Mouse (Mus musculus) MEL (cell line): Measurements from ENCODE around the gene Tfb1m. TPM values are rescaled to one million over a fixed set of nuclear protein-coding genes. Genes with fewer than 3 reads are reported as not detected.

Experiments used
- DNase-seq: peaks from one replicate; pipeline ENCODE4 v3.0.0; 2011; ENCODE audit warnings: low read depth, low spot score
- H3K27ac ChIP-seq: 2 replicates; pipeline ENCODE4 v1.5.1; 2012; ENCODE audit warnings: low read depth, mild to moderate bottlenecking, control low read depth, low read length, moderate library complexity; ENCODE audit not compliant: control insufficient read depth
- H3K27me3 ChIP-seq, 2 experiments: fragments of 150-350 bp in 1 of 2; sonication (generic) in 1 of 2; 2 replicates each; pipeline ENCODE4 v1.6.1; 2012; ENCODE audit warnings: low read length in 2 of 2, mild to moderate bottlenecking in 2 of 2, improper control_type of control experiment in 1 of 2, moderate library complexity in 1 of 2; ENCODE audit not compliant: insufficient read depth in 2 of 2, control insufficient read depth in 1 of 2
- H3K36me3 ChIP-seq, 2 experiments: 2 replicates each; pipeline ENCODE4 v1.6.1; 2012 to 2014; ENCODE audit warnings: low read length in 2 of 2, improper control_type of control experiment in 1 of 2, inconsistent platforms in 1 of 2, mild to moderate bottlenecking in 1 of 2; ENCODE audit not compliant: insufficient read depth in 2 of 2, control insufficient read depth in 1 of 2
- H3K4me1 ChIP-seq, 2 experiments: fragments of 150-350 bp in 1 of 2; sonication (generic) in 1 of 2; 2 replicates each; pipeline ENCODE4 v1.6.1; 2012; ENCODE audit warnings: low read length in 2 of 2, improper control_type of control experiment in 1 of 2, mild to moderate bottlenecking in 1 of 2; ENCODE audit not compliant: insufficient read depth in 2 of 2, control insufficient read depth in 1 of 2
- H3K4me3 ChIP-seq, 2 experiments: fragments of 150-350 bp in 1 of 2; sonication (generic) in 1 of 2; 2 replicates each; pipeline ENCODE4 v1.5.1; 2012; ENCODE audit warnings: low read depth in 2 of 2, low read length in 2 of 2, mild to moderate bottlenecking in 2 of 2, moderate library complexity in 2 of 2, control low read depth in 1 of 2, improper control_type of control experiment in 1 of 2; ENCODE audit not compliant: control insufficient read depth in 1 of 2, insufficient read depth in 1 of 2
- H3K79me2 ChIP-seq: 2 replicates; pipeline ENCODE4 v1.6.1; 2012; ENCODE audit warnings: mild to moderate bottlenecking, low read length, moderate library complexity; ENCODE audit not compliant: control insufficient read depth, poor library complexity, insufficient read depth
- H3K9ac ChIP-seq: 2 replicates; pipeline ENCODE4 v1.6.1; 2012; ENCODE audit warnings: low read depth, mild to moderate bottlenecking, control low read depth, low read length, moderate library complexity; ENCODE audit not compliant: control insufficient read depth, poor library complexity, severe bottlenecking
- H3K9me3 ChIP-seq: fragments of 150-350 bp; sonication (generic); replicated peaks from 2 replicates; pipeline ENCODE4 v1.6.1; 2012; ENCODE audit warnings: mild to moderate bottlenecking, low read length, improper control_type of control experiment, moderate library complexity; ENCODE audit not compliant: insufficient read depth
- CHD2 ChIP-seq: IDR thresholded peaks from 2 replicates; pipeline ENCODE4 v1.6.1; 2011; ENCODE audit warnings: low read length, improper control_type of control experiment
- CTCF ChIP-seq, 3 experiments: IDR thresholded peaks in 2 of 3; conservative IDR thresholded peaks in 1 of 3; 2 replicates each; pipeline ENCODE4 v1.5.1; 2011 to 2012; ENCODE audit warnings: low read length in 3 of 3, low read depth in 2 of 3, mild to moderate bottlenecking in 2 of 3, improper control_type of control experiment in 1 of 3, inconsistent platforms in 1 of 3, mixed read lengths in 1 of 3, moderate library complexity in 1 of 3; ENCODE audit not compliant: control insufficient read depth in 1 of 3, insufficient read depth in 1 of 3, poor library complexity in 1 of 3, severe bottlenecking in 1 of 3
- GABPA ChIP-seq: IDR thresholded peaks from 2 replicates; pipeline ENCODE4 v1.6.1; 2012; ENCODE audit warnings: low read depth, mild to moderate bottlenecking, inconsistent platforms, low read length, improper control_type of control experiment, moderate library complexity
- GATA1 ChIP-seq: IDR thresholded peaks from 2 replicates; pipeline ENCODE4 v1.6.1; 2011; ENCODE audit warnings: low read depth, low read length, improper control_type of control experiment
- KAT2A ChIP-seq: conservative IDR thresholded peaks from 2 replicates; pipeline ENCODE4 v1.6.1; 2012; ENCODE audit warnings: low read depth, low read length, improper control_type of control experiment, inconsistent platforms
- NELFE ChIP-seq: IDR thresholded peaks from 2 replicates; pipeline ENCODE4 v1.6.1; 2011; ENCODE audit warnings: low read depth, low read length, improper control_type of control experiment
- NRF1 ChIP-seq: IDR thresholded peaks from 2 replicates; pipeline ENCODE4 v1.6.1; 2014; ENCODE audit warnings: low read depth, mild to moderate bottlenecking, inconsistent platforms, low read length, improper control_type of control experiment, moderate library complexity; ENCODE audit not compliant: poor library complexity, insufficient read depth, severe bottlenecking
- POLR2AphosphoS2 ChIP-seq: IDR thresholded peaks from 2 replicates; pipeline ENCODE4 v1.6.1; 2011; ENCODE audit warnings: low read length, improper control_type of control experiment
- RAD21 ChIP-seq: IDR thresholded peaks from 2 replicates; pipeline ENCODE4 v1.6.1; 2011; ENCODE audit warnings: mild to moderate bottlenecking, low read depth, low read length, improper control_type of control experiment
- SMC3 ChIP-seq: IDR thresholded peaks from 2 replicates; pipeline ENCODE4 v1.6.1; 2011; ENCODE audit warnings: low read depth, low read length, improper control_type of control experiment
- UBTF ChIP-seq: IDR thresholded peaks from 2 replicates; pipeline ENCODE4 v1.6.1; 2012; ENCODE audit warnings: low read depth, mild to moderate bottlenecking, inconsistent platforms, low read length, improper control_type of control experiment, moderate library complexity, borderline replicate concordance; ENCODE audit not compliant: insufficient read depth
- USF1 ChIP-seq: IDR thresholded peaks from 2 replicates; pipeline ENCODE4 v1.6.1; 2014; ENCODE audit warnings: low read depth, mild to moderate bottlenecking, inconsistent platforms, low read length, improper control_type of control experiment, moderate library complexity
- USF2 ChIP-seq, 2 experiments: IDR thresholded peaks; 2 replicates each; pipeline ENCODE4 v1.6.1; 2011 to 2012; ENCODE audit warnings: improper control_type of control experiment in 2 of 2, low read length in 2 of 2, borderline replicate concordance in 1 of 2, inconsistent platforms in 1 of 2, low read depth in 1 of 2, mild to moderate bottlenecking in 1 of 2; ENCODE audit not compliant: insufficient read depth in 1 of 2
- ZKSCAN1 ChIP-seq: IDR thresholded peaks from 2 replicates; pipeline ENCODE4 v1.6.1; 2012; ENCODE audit warnings: low read depth, mild to moderate bottlenecking, inconsistent platforms, low read length, improper control_type of control experiment, moderate library complexity
- ZNF384 ChIP-seq: IDR thresholded peaks from 2 replicates; pipeline ENCODE4 v1.6.1; 2012; ENCODE audit warnings: low read depth, mild to moderate bottlenecking, inconsistent platforms, low read length, improper control_type of control experiment
- polyA plus RNA-seq, 2 experiments: library from polyadenylated mRNA; stranded (reverse) in 1 of 2; unstranded in 1 of 2; fragments of >175 nt in 1 of 2; fragments of >200 nt in 1 of 2; gene quantifications; 2 replicates each; pipeline versions ENCODE4 v1.2.1 to v1.2.4; 2012; ENCODE audit warnings: low replicate concordance in 2 of 2, low read depth in 1 of 2; ENCODE audit not compliant: insufficient read length in 2 of 2, insufficient read depth in 1 of 2, missing spikeins in 1 of 2
- total RNA-seq: library from RNA; depleted of rRNA; stranded (reverse); fragments of 300-350 nt; gene quantifications from 2 replicates; pipeline ENCODE4 v1.2.3, GENCODE M21; 2012

Gene Tfb1m
- total and polyA plus RNA-seq, 3 experiments = 9.2 to 13.6 TPM; not detected in 1

- Histone ChIP-seq H3K4me3 (no peak overlapping the region), H3K79me2 (no peaks in the 10 kb centered on the region), H3K9me3 (no peaks in the 10 kb centered on the region), H3K27me3 (no peaks in the 10 kb centered on the region), H3K27ac (no peak overlapping the region), H3K36me3 (no peaks in the 10 kb centered on the region), H3K9ac (no peak overlapping the region), H3K4me1 (0 out of 4 replicates have a peak, but pooled peaks cover 0 to 2% of the 10 kb centered on the region in 2 experiments)
- DNase-seq = no peak
- TF ChIP-seq KAT2A = no peak
- peak in 2 of 3 experiments; percentile 7 to 43; a peak in 2 of 6 replicates for TF ChIP-seq CTCF (IDR thresholded peaks at IDR 0.05 in 2 of 3, conservative IDR thresholded peaks at IDR 0.05 in 1 of 3; ENCODE audit: control insufficient read depth in 1 of 3, insufficient read depth in 1 of 3, low read depth in 2 of 3, low read length in 3 of 3, poor library complexity in 1 of 3, severe bottlenecking in 1 of 3)
- peak; percentile 16 for TF ChIP-seq RAD21
- no peak for TF ChIP-seq NELFE
- TF ChIP-seq USF2 (IDR thresholded peaks at IDR 0.05; ENCODE audit: borderline replicate concordance in 1 of 2, insufficient read depth in 1 of 2, low read depth in 1 of 2, low read length in 2 of 2) = no peak
- TF ChIP-seq SMC3 = peak; percentile 17; the same call in 1 of the 2 replicates
Observed at GRCm38 (mm10) chr17:3500936-3501335, 56.6 kb downstream of the Tfb1m start.

- Histone ChIP-seq H3K9ac (no peak overlapping the region), H3K36me3 (no peaks in the 10 kb centered on the region), H3K27ac (no peak overlapping the region), H3K9me3 (no peaks in the 10 kb centered on the region), H3K79me2 (no peaks in the 10 kb centered on the region), H3K4me3 (no peak overlapping the region), H3K4me1 (0 out of 4 replicates have a peak, but pooled peaks cover 0 to 2% of the 10 kb centered on the region in 2 experiments), H3K27me3 (no peaks in the 10 kb centered on the region)
- no peak for TF ChIP-seq GABPA
- TF ChIP-seq CHD2 = no peak
- no peak for TF ChIP-seq USF1
- TF ChIP-seq ZKSCAN1 = no peak
- no peak for TF ChIP-seq NRF1
- no peak for DNase-seq
Observed at GRCm38 (mm10) chr17:3500076-3500475, 57.5 kb downstream of the Tfb1m start.

GRCm38 (mm10) chr17:3499468-3499867 lies 58.1 kb downstream of the Tfb1m start:
- no peak overlapping the region for H3K4me3 ChIP-seq
- H3K9ac ChIP-seq = no peak overlapping the region
- no peak for TF ChIP-seq KAT2A
- TF ChIP-seq ZNF384 = no peak
- no peak for TF ChIP-seq POLR2AphosphoS2
- TF ChIP-seq UBTF = no peak
- TF ChIP-seq USF2 (IDR thresholded peaks at IDR 0.05; ENCODE audit: borderline replicate concordance in 1 of 2, insufficient read depth in 1 of 2, low read depth in 1 of 2, low read length in 2 of 2) = no peak
- no peak for TF ChIP-seq GATA1
- 0 out of 4 replicates have a peak, but pooled peaks cover 0 to 2% of the 10 kb centered on the region in 2 experiments for H3K4me1 ChIP-seq
- DNase-seq = no peak
- H3K9me3 ChIP-seq = no peaks in the 10 kb centered on the region
- H3K27me3 ChIP-seq = no peaks in the 10 kb centered on the region
- H3K79me2 ChIP-seq = no peaks in the 10 kb centered on the region
- H3K27ac ChIP-seq = no peak overlapping the region
- H3K36me3 ChIP-seq = no peaks in the 10 kb centered on the region
